Mouse (Mus musculus) hindbrain, embryonic 11.5 days (tissue): Measurements from ENCODE around the gene Hnrnpr. TPM values are rescaled to one million over a fixed set of nuclear protein-coding genes. Genes with fewer than 3 reads are reported as not detected.

ENCODE experiments used
- ATAC-seq: fragments of 200-750 bp; cut with Nextera tagmentation; 2 replicates; pipeline ENCODE4 v1.8.0; 2017; ENCODE audit warnings: mild to moderate bottlenecking, moderate TSS enrichment, moderate library complexity; ENCODE audit not compliant: low FRiP score
- DNase-seq: peaks from one replicate; pipeline ENCODE4 v3.0.0-alpha.2; 2015; ENCODE audit warnings: low spot score
- H3K27ac ChIP-seq: fragments of 300-500 bp; sonication (generic); 2 replicates; pipeline ENCODE4 v1.5.1; 2014; ENCODE audit warnings: mild to moderate bottlenecking, low read depth, low read length
- H3K27me3 ChIP-seq: fragments of 300-500 bp; sonication (generic); 2 replicates; pipeline ENCODE4 v1.6.1; 2014; ENCODE audit warnings: mild to moderate bottlenecking, low read length, moderate library complexity, mixed read lengths; ENCODE audit not compliant: control insufficient read depth, insufficient read depth
- H3K36me3 ChIP-seq: fragments of 300-500 bp; sonication (generic); 2 replicates; pipeline ENCODE4 v1.6.1; 2014; ENCODE audit warnings: mild to moderate bottlenecking, low read length, moderate library complexity, mixed read lengths; ENCODE audit not compliant: control insufficient read depth, insufficient read depth
- H3K4me1 ChIP-seq: fragments of 300-500 bp; sonication (generic); replicated peaks from 2 replicates; pipeline ENCODE4 v1.6.1; 2014; ENCODE audit warnings: low read length, mixed read lengths; ENCODE audit not compliant: control insufficient read depth, insufficient read depth
- H3K4me2 ChIP-seq: fragments of 300-500 bp; sonication (generic); replicated peaks from 2 replicates; pipeline ENCODE4 v1.6.1; 2014; ENCODE audit warnings: mild to moderate bottlenecking, low read depth, low read length
- H3K4me3 ChIP-seq: fragments of 300-500 bp; sonication (generic); 2 replicates; pipeline ENCODE4 v1.5.1; 2014; ENCODE audit warnings: low read depth, low read length
- H3K9ac ChIP-seq: fragments of 300-500 bp; sonication (generic); 2 replicates; pipeline ENCODE4 v1.6.1; 2014; ENCODE audit warnings: low read depth, low read length
- H3K9me3 ChIP-seq: fragments of 300-500 bp; sonication (generic); 2 replicates; pipeline ENCODE4 v1.6.1; 2016; ENCODE audit warnings: low read length; ENCODE audit not compliant: control insufficient read depth
- WGBS: fragments of 180-500 bp; shearing (Covaris S2); extraction: QIAGEN DNeasy Blood & Tissue Kit; methylation state at CpG from one replicate; pipeline ENCODE4 v1.1.7; 2014; 5-methylcytosine and 5-hydroxymethylcytosine counted together
- polyA plus RNA-seq: library from polyadenylated mRNA; unstranded; fragments of >200 nt; fragmentation: Nextera tagmentation; extraction: Ambion mirVana; gene quantifications from 2 replicates; pipeline ENCODE4 v1.2.1, GENCODE M21; 2014

Hnrnpr gene
- polyA plus RNA-seq, 1 experiment from 2014 or later = 200 TPM

GRCm38 (mm10) chr4:136290781-136291595 lies 19.8 kb upstream of the Hnrnpr start:
- Histone ChIP-seq H3K4me1 (peaks cover 13% of the 10 kb centered on the region; the same call in 1 of the 2 replicates), H3K9me3 (no peaks in the 10 kb centered on the region), H3K4me2 (peak overlapping the region; percentile 16), H3K27me3 (peaks cover 18% of the 10 kb centered on the region), H3K36me3 (peaks cover 13% of the 10 kb centered on the region; the same call in 1 of the 2 replicates), H3K27ac (no peak overlapping the region), H3K9ac (peak overlapping the region; percentile 17; the same call in 1 of the 2 replicates), H3K4me3 (peak overlapping the region; percentile 15; the same call in 1 of the 2 replicates)
- WGBS = 33% methylated on average over 39 of the region's 39 CpGs
- DNase-seq (peak; percentile 15), ATAC-seq (no peak)

DNA sequence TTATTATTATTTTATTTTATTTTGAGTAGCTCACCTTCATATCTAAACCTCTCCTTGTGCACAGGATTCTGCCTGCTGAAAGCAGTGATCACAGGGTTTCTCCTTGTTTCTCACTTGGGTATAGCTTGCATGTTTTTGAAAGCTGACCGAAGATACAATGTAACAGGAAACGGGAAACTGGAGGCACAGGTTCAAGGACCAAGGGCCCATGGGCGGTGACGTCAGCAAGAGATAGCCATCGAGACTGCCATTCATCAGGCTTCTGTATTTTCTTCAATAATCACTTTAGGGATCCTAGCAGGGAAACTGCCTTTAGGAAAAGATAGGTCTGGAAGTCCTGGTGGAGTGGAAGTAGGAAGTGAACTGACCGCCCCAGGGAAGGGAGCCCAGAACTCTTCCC lies 19.1 kb upstream of the Hnrnpr start:
- Histone ChIP-seq H3K9ac (no peak overlapping the region), H3K4me2 (no peak overlapping the region), H3K4me3 (no peak overlapping the region), H3K36me3 (peaks cover 13% of the 10 kb centered on the region; the same call in 1 of the 2 replicates), H3K4me1 (peaks cover 13% of the 10 kb centered on the region; the same call in 1 of the 2 replicates), H3K9me3 (no peaks in the 10 kb centered on the region), H3K27me3 (peaks cover 18% of the 10 kb centered on the region), H3K27ac (no peak overlapping the region)
- no peak for ATAC-seq
- no peak for DNase-seq
- WGBS = 89% methylated on average over 6 of the region's 6 CpGs

DNA sequence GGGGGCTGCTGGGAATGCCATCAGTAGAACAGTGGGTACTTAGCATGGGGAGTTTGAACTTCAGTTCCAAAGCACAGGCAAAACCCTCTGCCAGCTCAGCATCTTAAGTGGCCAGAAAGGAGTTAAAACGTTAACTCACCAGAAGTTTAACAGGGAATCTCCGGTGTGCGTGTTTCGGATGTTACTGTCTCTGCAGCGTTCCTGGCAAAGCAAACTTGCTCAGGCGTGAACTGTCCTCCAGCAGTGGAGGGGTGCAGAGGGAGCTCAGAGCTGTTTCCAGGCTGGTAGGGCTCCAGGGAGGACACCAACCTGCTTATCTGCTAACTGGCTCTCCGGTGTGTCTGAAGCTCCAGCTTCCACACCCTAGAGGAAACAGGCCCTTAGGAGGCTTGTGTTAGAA lies 14.8 kb upstream of the Hnrnpr start:
- no peak for ATAC-seq

DNA sequence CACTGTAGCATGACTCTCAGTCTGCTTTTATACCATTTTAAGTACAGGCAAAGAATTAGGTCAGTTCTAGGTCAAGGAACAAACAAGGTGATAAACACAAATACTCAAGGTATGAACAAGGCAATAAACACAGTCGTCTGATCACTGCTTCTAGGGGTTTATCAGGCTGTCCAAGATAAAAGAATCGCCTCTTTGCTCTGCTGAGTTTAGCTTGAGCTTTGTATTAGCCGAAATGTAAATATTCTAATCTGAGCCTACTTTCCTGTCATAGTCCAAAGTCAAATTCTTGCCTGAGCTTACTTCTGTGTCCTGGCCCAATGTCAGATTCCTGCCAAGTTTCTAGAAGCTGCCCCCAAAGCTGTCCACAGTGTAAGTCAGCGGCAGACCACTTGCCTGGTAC lies 8.3 kb upstream of the Hnrnpr start:
- Histone ChIP-seq H3K9me3 (no peaks in the 10 kb centered on the region), H3K4me1 (no peaks in the 10 kb centered on the region), H3K4me2 (no peak overlapping the region), H3K9ac (no peak overlapping the region), H3K36me3 (no peaks in the 10 kb centered on the region), H3K27me3 (no peaks in the 10 kb centered on the region), H3K27ac (no peak overlapping the region), H3K4me3 (no peak overlapping the region)
- DNase-seq (no peak), ATAC-seq (no peak)
- 85% methylated on average over 4 of the region's 4 CpGs for WGBS

More for the DNA sequence above, 14.8 kb upstream of the Hnrnpr start:
- Histone ChIP-seq H3K4me3 (no peak overlapping the region), H3K36me3 (0 out of 2 replicates have a peak, but pooled peaks cover 3% of the 10 kb centered on the region), H3K9ac (no peak overlapping the region), H3K4me2 (no peak overlapping the region), H3K27me3 (no peaks in the 10 kb centered on the region), H3K9me3 (no peaks in the 10 kb centered on the region), H3K4me1 (peaks cover 3% of the 10 kb centered on the region; the same call in 1 of the 2 replicates), H3K27ac (no peak overlapping the region)
- 75% methylated on average over 7 of the region's 7 CpGs for WGBS
- DNase-seq = no peak

DNA sequence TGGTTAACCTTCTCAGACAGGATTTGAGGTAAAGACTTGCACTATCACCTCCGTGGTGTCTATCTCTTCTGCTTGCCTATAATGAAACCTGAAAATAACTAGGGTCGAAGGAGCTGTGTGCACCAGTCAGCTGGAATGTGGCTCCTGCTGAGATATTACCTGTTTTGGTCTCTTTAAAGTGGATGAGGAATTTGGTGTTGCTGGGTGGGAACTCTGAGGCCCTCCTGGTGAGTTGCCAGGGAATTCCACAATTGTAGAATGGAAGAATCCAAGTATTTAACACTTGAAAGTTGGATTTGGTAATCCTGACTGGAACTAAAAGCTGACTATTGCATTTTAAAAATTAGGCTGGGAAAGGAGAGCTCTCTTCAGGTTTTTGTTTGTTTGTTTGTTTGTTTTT lies 6.6 kb upstream of the Hnrnpr start:
- Histone ChIP-seq H3K27ac (no peak overlapping the region), H3K4me1 (no peaks in the 10 kb centered on the region), H3K36me3 (no peaks in the 10 kb centered on the region), H3K4me3 (no peak overlapping the region), H3K4me2 (no peak overlapping the region), H3K9me3 (no peaks in the 10 kb centered on the region), H3K27me3 (no peaks in the 10 kb centered on the region), H3K9ac (no peak overlapping the region)
- DNase-seq (no peak), ATAC-seq (no peak)
- 45% methylated on average over 2 of the region's 2 CpGs for WGBS

DNA sequence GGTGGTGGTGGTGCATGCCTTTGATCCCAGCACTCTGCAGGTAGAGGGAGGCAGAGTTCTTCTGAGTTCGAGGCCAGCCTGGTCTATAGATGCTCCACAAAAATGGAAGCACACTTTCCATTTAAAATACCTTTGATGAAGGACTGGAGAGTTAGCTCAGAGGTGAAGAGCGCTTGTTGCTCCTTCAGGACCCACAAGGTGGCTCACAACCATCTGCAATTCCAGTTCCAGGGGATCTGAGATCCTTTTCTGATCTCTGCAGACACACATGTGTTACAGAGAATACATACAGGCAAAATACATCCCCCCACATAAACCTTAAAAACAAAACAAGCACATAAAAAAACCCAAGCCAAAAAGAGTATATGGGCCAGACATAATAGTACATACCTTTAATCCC lies 2.4 kb upstream of the Hnrnpr start:
- Histone ChIP-seq H3K27ac (no peak overlapping the region), H3K36me3 (no peaks in the 10 kb centered on the region), H3K4me2 (no peak overlapping the region), H3K9me3 (no peaks in the 10 kb centered on the region), H3K27me3 (no peaks in the 10 kb centered on the region), H3K9ac (no peak overlapping the region), H3K4me1 (no peaks in the 10 kb centered on the region), H3K4me3 (no peak overlapping the region)
- ATAC-seq (no peak), DNase-seq (no peak)
- WGBS = 58% methylated on average over 2 of the region's 2 CpGs

- ATAC-seq = no peak
Observed at GRCm38 (mm10) chr4:136309780-136310179, 962 bp upstream of the Hnrnpr start.

DNA sequence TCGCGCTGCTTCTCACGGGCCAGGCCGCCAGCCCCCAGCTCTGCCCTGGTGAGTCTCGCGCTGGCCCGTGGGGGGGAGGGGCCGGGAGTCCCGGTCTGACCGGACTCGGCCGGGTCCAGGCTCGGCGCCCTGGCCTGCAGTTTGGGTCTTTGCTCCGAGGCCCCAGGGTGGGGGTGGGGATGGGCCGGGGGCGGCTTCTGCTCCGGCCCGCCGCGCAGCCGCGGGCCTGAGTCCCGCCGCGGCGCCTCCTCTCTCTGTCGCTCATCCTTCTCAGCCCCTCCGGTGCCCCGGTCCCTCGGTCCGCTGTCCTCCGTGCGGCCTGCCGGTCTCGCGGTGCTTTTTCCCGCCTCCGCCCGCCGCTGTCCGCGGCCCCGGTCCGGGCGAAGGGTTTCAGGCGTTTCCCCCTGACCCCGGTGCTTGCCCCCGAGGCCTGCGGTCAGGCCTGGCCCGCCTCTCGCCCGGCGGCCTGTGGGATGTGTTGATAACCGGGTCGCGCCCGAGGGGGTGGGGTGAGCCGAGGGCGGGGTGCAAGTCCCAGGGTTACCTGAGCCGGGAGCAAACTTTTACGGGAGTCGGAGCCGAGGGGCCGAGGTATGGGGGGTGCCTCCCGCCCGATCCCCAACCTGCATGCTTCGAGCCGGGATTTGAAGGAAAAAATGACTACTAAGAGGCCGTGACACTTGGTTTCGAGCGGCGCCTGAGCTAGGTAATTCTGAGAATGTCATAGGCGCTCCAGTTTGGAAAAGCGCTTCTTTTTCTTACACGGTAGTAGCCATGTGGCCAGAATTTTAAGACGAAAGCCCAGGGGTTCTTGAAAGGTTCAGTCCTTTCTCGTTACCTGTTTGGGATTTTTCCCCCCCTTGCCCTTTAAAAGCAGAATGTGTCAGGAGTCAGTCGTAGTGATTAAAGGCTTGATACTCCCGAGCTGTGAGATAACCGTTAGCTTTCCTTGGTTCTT lies 579 bp downstream of the Hnrnpr start:
- ATAC-seq (peak; percentile 31), DNase-seq (peak; percentile 70)
- no peaks in the 10 kb centered on the region for H3K27me3 ChIP-seq
- under 1% methylated on average over 72 of the region's 81 CpGs for WGBS
- peak overlapping the region; percentile 47 for H3K4me2 ChIP-seq
- peak overlapping the region; percentile 100 for H3K9ac ChIP-seq
- H3K9me3 ChIP-seq = no peaks in the 10 kb centered on the region
- H3K4me3 ChIP-seq = peak overlapping the region; percentile 100
- H3K27ac ChIP-seq = peak overlapping the region; percentile 99
- no peaks in the 10 kb centered on the region for H3K4me1 ChIP-seq
- H3K36me3 ChIP-seq = no peaks in the 10 kb centered on the region

More at GRCm38 (mm10) chr4:136309780-136310179, 962 bp upstream of the Hnrnpr start:
- peak overlapping the region; percentile 50 for H3K4me2 ChIP-seq
- H3K27ac ChIP-seq = peak overlapping the region; percentile 85
- no peaks in the 10 kb centered on the region for H3K9me3 ChIP-seq
- WGBS = 7% methylated on average over 11 of the region's 11 CpGs
- peak overlapping the region; percentile 100 for H3K4me3 ChIP-seq
- DNase-seq = peak; percentile 56
- H3K4me1 ChIP-seq = no peaks in the 10 kb centered on the region
- peak overlapping the region; percentile 68 for H3K9ac ChIP-seq
- H3K36me3 ChIP-seq = no peaks in the 10 kb centered on the region
- H3K27me3 ChIP-seq = no peaks in the 10 kb centered on the region
